Mouse (Mus musculus) midbrain, embryonic 13.5 days (tissue): ENCODE data around the gene Oosp1. TPM values are rescaled to one million over a fixed set of nuclear protein-coding genes. Genes with fewer than 3 reads are reported as not detected.

ENCODE experiments used
- polyA plus RNA-seq: library from polyadenylated mRNA; unstranded; fragments of >200 nt; fragmentation: Nextera tagmentation; extraction: Ambion mirVana; gene quantifications from 2 replicates; pipeline ENCODE4 v1.2.1, GENCODE M21; 2015

Oosp1 gene
- polyA plus RNA-seq, 1 experiment from 2014 or later: not detected

Other genes starting within 250 kb of the Oosp1 start
- not detected in 2 replicates for gene Ms4a4b, start 247.6 kb downstream of the Oosp1 start, polyA plus RNA-seq
- gene Ms4a6c, start 221.8 kb downstream of the Oosp1 start, polyA plus RNA-seq: 1.9 and 2.0 TPM in 2 replicates
- not detected in 2 replicates for gene Gm8369, start 205.2 kb downstream of the Oosp1 start, polyA plus RNA-seq
- 2.5 and 3.1 TPM in 2 replicates for gene Ms4a6b, start 174.6 kb downstream of the Oosp1 start, polyA plus RNA-seq
- not detected in 2 replicates for gene Ms4a4d, start 154.3 kb downstream of the Oosp1 start, polyA plus RNA-seq
- gene Ms4a6d, start 86.3 kb downstream of the Oosp1 start, polyA plus RNA-seq: 2.0 and 2.3 TPM in 2 replicates
- not detected in 2 replicates for gene Ms4a2, start 67.4 kb downstream of the Oosp1 start, polyA plus RNA-seq
- gene Ms4a3, start 50.3 kb downstream of the Oosp1 start, polyA plus RNA-seq: not detected in 2 replicates
- gene Oosp2, start 30.6 kb downstream of the Oosp1 start, polyA plus RNA-seq: not detected in 2 replicates
- gene Oosp3, start 5.9 kb upstream of the Oosp1 start, polyA plus RNA-seq: not detected in 2 replicates
- gene Gif, start 56.4 kb upstream of the Oosp1 start, polyA plus RNA-seq: not detected in 2 replicates
- gene Mrpl16, start 79.2 kb upstream of the Oosp1 start, polyA plus RNA-seq: 42.8 and 47.4 TPM in 2 replicates
- gene Stx3, start 128.3 kb upstream of the Oosp1 start, polyA plus RNA-seq: 20.7 and 24.1 TPM in 2 replicates
- gene Olfr1417, start 148.1 kb upstream of the Oosp1 start, polyA plus RNA-seq: not detected in 2 replicates
- gene Olfr1418, start 169.9 kb upstream of the Oosp1 start, polyA plus RNA-seq: not detected in 2 replicates
- not detected in 2 replicates for gene Olfr1419, start 184.0 kb upstream of the Oosp1 start, polyA plus RNA-seq
- gene Olfr1420, start 195.4 kb upstream of the Oosp1 start, polyA plus RNA-seq: 0.16 TPM in 1 of 2 replicates, not detected in the other
- 19.6 and 21.4 TPM in 2 replicates for gene Patl1, start 221.2 kb upstream of the Oosp1 start, polyA plus RNA-seq